Mouse (Mus musculus): ENCODE results near the gene Zbtb33.

DNA sequence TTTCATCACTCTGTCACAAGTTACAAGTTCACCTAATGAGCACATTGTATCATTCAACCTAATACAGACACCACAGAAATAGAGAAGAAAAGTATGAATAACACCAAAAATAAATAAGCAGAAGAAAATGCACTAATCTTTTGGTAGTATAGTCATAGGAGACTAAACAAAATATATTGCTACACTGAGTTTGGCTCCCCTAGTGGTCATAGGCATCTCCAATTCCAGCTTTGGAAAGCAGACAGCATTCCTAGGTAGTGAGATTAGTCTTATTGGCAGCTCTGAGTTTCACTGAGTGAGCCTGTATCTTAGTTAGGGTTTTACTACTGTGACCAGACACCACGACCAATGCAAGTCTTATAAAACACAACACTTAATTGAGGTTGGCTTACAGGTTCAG lies 30.5 kb upstream of the Zbtb33 start:
- TF ChIP-seq CTCF (IDR thresholded peaks at IDR 0.05; ENCODE audit: borderline replicate concordance, control insufficient read depth, extremely low read depth, insufficient read depth, low read length, poor library complexity), result no peak
- TF ChIP-seq POLR2A (IDR thresholded peaks at IDR 0.05; ENCODE audit: control insufficient read depth, extremely low read depth, insufficient read depth, low read length, poor library complexity), result no peak

Measured in thymus, adult 2 months (tissue).